Mouse (Mus musculus) cerebellum, postnatal 10 days (tissue): ENCODE results near the gene Tctn1.

ENCODE experiments used
- DNase-seq, 2 experiments: peaks; one replicate each; pipeline ENCODE4 v3.0.0; 2021; ENCODE audit warnings: mixed read lengths in 2 of 2

Tctn1 gene

DNA sequence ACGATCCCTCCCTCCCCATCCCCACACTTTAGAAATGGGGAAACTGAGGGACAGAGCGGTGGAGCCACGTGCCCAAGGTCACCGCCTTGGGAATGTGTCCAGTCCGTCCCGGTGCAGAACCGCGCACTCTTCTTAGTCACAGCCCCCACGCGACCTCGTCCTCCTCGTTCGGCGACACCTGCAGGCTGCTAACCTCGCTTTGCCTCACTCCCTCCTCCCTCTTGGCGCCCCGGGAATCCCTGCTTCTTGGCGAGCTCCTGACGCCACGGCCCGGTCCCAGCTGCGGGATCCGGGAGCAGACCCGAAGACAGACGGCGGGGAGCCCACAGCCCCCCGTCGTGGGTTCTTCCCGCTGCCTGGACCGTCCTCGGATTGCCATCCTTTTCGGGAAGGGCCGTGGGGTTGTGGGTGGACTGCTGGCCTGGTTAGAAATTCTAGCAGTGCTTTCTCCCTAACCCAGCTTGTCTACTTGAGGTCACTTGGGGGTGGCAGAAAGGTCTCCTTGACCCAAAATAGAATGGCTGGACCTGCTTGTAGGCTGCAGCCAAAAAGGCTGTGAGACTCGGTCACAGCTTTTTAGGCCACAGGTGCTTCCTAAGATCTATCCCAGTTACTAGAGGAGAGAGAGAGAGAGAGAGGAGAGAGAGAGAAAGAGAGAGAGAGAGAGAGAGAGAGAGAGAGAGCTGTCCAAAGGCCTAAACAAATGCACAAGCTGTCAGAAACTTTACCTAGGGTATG is 20.9 kb upstream of the Tctn1 start:
- DNase-seq = peak; percentile 78

DNA sequence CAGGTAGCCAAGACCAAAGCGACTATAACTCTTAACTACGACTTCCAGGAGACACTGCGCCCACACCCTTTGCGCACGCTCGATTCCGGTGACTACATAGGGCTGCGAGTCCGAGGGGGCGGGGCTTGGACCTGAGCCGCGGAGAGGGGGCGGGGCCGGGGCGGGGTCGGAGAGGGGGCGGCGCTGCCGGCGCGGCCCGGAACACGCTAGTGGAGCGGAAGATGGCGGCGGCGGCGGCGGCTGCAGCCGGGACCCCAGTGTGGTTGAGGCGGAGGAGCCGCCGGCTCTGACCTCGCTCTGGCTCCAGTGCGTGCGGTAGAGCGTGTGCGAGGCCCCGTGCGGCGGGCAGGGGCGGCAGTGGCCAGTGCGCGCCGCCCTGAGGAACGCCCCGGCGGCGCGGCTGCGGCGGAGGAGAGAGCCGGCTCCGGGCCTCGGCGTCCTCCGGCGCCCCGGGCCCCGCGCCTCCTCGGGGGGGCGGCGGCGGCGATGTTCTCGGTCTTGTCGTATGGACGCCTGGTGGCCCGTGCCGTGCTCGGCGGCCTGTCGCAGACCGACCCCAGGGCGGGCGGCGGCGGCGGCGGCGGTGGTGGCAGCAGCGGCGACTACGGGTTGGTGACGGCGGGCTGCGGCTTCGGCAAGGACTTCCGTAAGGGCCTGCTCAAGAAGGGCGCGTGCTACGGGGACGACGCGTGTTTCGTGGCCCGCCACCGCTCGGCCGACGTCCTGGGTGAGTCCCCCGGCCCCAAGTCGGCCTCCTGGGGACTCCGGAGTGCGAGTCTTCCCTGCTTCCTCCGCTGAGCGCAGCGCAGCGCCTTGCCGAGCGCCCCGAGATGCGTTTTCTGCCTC is 20.1 kb upstream of the Tctn1 start, which contains the start of gene Pptc7:
Gene Pptc7 (plus strand): TSS at position 183 of the 846 bp plus-strand sequence.
- peak; percentile 98 to 99 for DNase-seq

DNA sequence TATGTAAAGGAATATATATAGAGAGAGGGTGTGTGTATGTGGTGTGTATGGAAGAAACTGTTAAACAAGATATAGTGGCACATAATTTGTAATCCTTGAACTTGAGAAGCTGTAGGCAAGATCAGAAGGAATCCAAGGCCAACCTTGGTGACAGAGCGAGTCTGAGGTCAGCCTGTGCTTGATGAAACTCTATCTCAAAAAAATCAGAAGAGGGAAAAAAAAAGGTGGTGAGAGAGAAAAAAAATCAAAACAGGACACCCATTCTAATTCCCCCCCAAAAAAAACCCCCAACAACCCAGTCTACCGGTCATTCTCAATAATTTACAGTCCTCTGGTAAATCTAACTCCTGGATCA is 19.5 kb upstream of the Tctn1 start:
- DNase-seq = no peak

DNA sequence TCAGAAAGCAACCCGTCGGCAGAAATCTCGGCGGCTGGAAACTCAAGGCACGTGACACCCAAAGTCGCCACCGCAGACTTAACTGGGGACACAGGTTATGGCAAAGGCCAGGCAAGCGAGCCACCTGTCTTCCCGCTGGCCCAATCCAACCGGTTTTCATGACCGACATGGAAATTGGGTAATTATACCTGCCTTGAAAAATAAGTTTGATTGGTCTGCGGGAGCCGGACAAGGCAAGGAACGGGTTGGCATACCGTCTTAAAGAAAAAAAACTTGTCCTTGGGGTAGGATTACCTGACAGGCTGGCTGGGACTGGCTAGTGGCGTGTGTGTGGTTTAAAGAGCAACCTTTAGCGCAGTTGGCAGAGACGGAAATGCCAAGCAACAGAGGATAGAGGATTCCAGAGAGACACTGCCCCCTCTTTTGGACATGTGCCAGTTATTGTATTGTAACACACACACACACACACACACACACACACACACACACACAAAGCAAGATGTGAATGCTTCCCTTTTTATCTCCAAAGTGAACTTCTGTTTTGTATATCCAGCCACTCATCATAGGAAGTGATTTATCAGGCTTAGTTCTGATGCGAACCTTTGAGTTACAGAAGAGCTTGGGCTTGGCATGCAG is 16.7 kb upstream of the Tctn1 start:
- DNase-seq = peak; percentile 58 to 73

DNA sequence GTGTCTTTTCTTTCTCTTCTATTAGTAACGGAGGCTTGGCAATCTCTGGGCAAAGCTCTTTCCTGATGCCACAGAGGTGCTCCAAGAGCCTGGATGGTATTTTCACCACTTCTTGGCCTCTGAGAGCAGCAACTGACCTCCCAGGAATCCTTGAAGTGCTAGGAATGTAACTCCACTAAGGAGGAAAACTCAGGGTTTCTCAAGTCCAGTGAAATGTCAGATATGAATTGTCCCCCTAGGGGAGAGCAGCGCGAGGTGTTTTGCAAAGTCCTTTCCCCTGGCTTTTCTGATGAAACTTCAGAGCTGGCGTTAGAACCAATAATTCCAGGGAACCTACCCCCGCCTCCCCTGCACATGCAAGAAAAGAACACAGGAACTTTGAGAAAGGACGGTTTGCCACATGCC is 16.2 kb upstream of the Tctn1 start:
- DNase-seq = no peak

DNA sequence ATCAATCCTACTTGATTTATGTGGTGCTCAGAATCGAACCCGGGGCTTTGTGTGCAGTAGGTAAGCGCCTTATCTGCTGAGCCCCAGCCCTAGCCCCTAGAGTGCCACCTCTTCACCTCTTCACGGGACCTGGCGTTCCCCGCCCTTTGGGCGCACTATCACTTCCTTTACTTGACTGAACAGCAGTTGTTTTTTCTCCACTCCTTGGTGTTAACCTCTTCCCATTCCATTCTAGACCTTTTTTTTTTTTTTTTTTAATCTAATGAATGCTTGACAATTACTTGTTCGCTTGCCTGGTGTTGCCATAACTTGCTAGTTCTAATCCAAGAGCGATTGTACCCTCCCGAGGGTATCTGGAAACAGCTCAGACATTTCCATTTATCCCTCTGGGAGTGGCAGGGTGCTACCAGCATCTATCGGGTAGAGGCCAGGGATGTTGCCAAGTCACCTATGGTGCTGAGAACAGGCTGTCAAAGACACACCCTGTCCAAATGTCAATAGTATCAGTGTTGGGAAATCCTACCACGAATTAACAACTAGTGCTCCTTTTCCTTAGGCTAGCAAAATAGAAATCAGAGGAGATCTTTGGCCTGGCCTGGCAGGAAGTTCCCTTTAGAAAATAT is 15.7 kb upstream of the Tctn1 start:
- DNase-seq = peak; percentile 68 to 74

DNA sequence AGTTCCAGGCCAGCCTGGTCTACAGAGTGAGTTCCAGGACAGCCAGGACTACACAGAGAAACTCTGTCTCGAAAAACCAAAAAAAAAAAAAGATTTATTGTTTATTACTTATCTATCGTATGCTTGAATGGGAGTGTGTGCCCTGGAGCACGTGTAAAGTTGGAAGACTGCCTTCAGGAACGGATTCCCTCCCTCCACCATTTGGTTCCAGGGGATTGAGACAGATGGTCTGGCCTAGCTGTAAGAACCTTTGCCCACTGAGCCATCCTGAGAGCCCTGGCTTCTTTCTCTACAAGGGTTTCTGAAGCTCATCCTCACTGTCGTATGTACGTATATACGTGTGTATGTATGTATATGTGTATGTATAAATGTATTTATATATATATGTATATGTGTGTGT is 14.7 kb upstream of the Tctn1 start:
- DNase-seq = peak; percentile 84 to 85

DNA sequence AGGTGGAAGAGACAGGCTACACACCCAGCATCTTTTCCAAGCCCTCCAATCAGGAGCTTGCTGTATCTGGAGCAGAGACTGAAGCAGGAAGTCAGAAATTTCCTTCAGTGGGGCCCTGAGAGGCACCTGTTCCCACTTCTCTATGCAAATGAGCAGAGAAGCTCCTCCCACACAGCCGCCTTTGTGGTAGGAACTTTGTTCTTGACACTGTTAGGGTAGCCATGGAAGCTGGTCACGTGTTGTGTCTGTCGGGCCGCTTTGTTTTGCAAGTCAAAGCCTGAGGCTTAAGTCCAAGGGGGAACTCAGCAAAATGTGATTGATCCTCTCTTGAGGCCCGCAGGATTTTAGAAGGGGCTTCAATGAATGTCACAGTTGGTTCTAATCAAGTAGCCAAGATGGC is 10.5 kb upstream of the Tctn1 start:
- DNase-seq = no peak

DNA sequence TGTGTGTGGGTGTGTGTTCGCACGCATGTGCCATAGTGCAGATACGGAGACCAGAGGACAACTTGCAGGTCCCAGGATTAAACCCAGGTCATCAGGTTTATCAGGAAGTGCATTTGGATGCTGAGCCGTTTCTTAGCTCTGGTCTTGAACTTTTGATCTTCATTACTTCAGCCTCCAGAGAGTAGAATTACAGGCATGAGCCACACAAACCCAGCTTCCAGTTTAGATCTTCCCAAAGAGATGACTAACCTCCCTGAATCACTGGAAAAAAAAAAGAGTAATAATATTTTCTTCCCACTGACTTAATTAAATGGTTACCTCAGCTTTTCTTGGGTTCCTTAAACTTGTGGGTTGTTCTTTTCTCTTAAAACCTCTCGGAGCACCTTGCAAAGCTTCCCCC is 8.6 kb upstream of the Tctn1 start:
- no peak for DNase-seq

DNA sequence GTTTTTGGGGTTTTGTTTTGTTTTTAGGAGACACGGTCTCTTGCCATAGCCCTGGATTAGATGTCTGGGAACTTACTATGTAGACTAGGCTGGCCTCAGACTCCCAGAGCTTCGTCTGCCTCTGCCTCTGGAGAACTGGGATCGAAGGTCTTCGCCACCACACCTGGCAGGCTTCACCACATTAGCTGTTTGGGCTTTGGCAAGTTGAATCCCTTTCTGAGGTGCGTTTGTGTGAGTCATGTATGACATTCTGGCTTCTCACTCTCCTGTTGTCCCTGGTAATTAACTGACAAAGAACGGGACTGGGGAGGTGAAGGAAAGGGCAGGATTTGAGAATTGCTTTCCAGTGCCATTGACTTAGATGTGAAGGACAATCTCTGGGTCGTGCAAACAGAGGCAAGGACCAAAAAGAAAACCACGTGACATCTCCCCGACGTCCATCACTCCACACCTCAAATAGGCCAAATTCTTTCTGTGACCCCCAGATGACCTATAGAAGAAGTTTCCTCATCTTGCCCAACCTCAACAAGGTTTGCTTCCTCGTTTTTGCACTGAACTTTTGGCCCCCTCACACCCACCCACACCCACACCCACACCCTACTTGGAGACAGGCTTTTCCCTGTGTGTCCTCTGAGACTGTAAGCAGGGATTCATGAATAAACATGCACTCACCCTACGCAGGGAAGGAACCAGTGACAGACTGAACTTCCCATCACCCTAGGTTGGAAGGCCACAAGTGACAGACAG is 4.8 kb upstream of the Tctn1 start:
- DNase-seq = no peak

DNA sequence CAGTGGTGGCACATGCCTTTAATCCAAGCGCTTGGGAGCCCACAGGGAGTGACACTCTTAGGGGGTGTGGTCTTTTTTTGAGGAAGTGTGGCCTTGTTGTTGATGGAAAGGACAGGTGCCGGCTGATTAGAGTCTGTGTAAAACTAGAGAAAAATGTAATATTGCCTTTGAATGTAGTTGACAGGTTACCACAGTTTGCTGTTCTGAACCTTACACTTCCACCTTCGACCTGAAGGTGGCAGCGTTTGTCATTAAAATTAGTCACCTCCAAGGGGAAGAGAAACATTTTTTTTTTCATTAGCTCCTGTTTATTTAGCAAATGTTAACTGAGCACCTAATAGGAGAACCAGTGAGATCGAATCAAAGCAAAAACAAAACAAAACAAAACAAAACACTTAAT is 3.6 kb upstream of the Tctn1 start:
- peak; percentile 85 to 89 for DNase-seq

DNA sequence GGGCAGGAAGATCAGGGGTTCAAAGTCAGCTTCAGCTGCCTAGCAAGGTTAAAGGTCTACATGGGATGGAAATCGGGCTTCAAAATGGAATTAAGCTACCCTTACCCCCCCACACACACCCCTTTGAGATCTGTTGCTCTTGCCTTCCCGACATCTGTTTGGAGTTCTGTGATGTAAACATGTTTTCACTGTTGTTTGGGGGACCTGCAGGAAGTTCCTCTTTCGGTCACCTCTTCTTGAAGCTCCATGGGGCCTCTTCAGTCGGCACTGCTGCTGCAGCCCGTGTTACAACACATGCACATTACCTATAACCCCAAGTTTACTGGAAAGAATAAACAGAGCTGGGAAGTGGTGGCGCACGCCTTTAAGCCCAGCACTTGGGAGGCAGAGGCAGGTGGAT is 2.9 kb upstream of the Tctn1 start:
- DNase-seq = no peak

DNA sequence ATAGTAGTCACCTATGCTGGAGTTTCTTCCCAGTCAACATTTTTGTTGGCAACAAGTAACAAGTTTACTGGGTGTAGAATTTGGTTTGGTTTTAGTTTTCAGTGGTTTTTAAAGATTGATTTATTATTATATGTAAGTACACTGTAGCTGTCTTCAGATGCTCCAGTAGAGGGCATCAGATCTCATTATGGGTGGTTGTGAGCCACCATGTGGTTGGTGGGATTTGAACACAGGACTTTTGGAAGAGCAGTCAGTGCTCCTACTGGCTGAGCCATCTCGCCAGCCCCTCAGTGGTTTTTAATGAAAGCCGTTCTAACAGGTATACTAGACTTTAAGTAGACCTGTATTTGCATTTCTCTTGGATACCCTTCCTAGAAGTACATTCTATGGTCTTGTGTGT is 1.7 kb upstream of the Tctn1 start:
- no peak for DNase-seq

DNA sequence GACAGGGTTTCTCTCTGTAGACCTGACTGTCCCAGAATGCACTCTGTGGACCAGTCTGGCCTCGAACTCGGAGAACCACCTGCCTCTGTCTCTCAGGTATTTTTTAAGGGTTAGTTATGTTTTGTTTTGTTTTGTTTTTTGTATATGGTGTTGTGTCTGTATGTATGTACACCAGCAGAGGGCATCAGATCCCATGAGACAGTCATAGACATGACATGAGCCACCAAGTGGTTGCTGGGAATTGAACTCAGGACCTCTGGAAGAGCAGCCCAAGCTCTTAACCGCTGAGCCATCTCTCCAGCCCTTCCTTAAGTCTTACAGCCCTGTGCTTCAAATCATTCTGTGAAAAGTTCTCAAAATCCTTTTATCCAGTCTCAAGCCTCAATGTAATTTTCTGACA is 927 bp upstream of the Tctn1 start:
- no peak for DNase-seq

DNA sequence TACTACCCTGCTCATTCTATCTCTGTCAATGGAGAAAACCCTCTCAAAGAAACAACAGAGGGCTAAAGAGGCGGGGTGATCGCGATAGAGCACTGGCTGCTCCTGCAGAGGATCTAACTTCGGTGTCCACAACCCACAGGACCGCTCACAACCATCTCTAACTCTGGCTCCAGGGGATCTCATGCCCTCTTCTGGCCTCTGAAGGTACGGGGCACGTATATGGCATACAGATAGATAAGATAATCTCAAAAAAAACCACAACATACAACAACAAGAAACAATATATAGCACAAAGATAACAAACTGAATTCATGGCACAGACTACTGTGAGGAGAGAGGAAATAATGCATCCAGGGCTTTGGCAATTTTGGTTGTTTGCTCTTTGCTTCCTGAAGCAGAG is 2.2 kb downstream of the Tctn1 start:
- DNase-seq = no peak

DNA sequence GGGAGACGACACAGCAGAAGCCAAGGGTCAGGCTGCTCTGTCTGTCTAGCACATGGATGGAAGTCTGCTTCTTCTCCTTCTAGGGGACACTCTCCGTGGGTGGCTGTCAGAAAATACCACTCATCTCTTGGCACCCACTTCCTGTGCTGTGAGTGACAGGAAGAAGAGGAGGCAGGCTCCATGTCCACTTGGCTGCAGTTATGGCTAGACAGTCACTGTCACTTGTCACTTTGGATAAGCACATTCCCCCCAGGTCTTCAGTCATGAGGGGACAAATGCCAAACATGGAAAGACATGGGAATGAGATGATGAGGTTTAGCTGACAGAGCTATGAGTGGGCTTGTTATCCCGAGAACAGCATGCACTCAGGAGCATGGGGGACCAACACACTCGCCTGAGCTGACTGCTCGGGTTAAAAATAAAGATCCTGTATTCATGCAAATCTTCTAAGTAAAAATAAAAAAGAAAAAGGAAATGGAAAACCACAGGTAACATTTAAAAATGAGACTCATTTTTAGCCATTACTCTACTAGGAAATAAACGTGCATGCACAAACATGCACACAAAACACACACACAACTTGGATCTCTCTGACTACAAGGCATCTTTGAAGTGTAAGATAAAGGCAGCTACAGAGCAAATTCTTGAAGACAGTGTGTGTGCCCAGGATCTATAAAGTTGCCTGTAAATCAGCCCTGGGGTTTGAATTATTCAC is 6.1 kb downstream of the Tctn1 start:
- no peak for DNase-seq

DNA sequence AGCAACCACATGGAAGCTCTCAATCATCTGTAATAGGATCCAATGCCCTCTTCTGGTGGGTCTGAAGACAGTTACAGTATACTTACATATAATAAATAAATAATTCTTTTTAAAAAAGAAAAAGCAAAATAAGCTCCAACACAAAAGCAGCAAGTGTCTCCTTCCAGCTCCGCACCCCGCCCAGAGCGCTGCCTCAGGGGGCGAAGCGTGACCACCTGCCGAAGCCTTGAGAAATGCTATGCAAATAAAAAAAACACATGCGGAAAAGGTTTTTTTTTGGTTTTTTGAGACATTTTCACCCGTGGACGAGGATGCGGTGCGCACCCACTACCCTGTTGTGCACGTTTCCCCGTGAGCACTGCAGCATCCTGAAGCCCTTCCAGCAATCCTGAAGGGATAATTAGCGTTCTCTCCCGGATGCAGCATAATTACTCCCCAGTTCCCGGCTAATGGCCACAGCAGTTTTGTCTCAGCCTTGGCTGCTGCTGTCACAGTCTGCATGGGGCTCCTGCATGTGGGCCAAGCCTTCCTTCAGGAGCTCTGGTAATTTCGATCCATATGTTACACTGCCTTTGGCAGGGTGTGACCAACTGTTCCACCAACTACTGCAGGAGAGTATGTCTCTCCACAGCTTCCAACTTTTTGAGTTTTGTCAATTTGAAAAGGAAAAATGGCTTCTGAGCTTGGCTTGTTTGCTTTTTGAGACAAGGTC is 12.2 kb downstream of the Tctn1 start:
- DNase-seq = peak in 1 of 2 experiments; percentile 48

DNA sequence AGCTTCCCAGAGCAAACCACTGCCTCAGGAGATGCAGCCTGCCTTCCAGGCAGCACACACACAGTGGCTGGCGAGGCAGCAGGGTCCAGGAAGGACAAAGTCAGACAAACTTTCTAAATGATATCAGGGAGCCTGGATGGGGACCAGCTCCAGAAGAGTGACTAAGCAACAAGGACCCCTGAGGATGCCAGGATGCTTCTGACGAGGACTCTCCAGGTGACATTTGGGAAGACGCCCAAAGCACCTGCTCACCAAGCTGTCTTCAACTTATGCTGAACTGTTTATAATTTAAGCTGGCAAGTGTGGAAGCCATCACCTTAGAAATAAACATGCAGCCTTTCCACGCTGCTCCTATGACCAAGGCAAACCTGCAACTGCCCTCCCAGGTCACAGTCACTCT is 15.0 kb downstream of the Tctn1 start:
- DNase-seq = no peak

DNA sequence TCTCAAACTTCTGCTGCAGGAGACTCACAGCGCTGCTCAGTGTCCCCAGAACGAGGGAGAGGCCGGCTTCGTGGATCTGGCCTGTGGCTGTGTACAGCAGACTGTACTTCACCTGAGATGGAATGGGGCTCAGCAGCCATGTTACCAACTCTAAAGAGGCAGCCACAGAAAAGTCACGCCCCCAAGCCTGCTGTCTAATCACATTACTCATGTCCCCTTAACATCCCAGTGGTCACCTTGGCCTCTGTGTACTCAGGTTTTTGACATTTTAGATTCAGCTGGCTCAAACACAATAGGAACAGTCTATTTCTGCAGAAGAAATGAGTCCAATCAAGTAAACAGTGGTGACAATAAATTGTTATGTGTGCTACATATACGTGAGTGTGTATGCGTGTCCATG is 16.3 kb downstream of the Tctn1 start:
- DNase-seq = no peak

DNA sequence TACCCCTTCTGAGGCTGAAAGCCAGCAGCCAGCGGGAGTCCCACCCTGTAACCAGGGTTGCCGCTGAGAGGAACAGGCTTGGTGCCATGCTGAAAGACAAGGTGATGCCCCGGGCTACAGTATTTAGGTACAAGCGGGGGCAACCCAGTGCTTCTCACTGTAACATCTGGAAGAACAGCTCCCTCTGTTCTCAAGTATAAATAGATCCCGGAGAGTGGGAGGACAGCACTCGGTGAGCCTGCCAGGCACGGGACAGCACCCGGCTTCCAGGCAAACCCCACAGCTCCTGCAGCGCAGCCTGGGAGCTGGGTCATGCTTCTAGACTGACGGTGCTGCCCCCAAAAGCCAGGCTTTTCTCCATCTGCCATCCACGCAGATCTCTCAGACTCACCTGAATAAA is 16.7 kb downstream of the Tctn1 start:
- DNase-seq = no peak

DNA sequence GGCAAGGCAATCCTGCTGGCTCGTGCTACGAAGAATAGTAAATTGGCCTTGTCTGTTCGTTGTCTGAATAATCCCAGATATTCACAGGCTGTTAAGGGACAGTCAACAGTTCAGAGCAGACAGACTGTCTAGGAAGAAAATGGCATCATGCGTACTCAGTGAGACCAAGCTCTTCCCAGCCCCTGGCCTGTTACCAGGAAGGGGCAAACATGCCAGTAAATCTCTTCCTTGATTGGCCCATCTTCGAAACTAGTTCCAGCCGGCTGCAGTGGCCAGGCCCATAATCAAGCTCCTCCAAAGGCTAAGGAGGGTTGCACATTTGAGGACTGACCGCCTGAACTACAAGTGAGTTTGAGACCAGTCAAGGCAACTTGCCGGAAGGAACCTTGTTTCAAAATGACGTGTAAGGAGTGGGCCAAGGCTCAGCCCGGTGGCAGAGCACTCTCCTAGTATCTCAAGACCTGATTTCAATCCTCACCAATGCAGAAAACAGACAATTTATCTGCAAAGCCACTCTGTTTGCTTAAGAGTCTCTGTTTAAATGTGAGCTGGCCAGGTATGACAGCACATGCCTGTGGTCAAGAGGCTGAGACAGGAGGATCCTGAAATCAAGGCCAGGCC is 17.6 kb downstream of the Tctn1 start:
- peak; percentile 54 to 57 for DNase-seq
